Mouse (Mus musculus): ENCODE measurements at regions not wholly inside any gene's neighbourhood (a gene's known extent, or its start where the extent isn't known, plus 50 kb on each side); places are given as distances from the start of the nearest gene placed in this dataset.

- TF ChIP-seq CTCF (IDR thresholded peaks at IDR 0.05; ENCODE audit: low read depth) (no peak), EP300 (IDR thresholded peaks at IDR 0.05; ENCODE audit: low read depth) (no peak)
Measured at GRCm38 (mm10) chr4:127419062-127419785, 61.2 kb upstream of the Gjb5 start.
